Mouse (Mus musculus): ENCODE results near the gene Clp1.
"Not testable (repeated sequence)": the region's sequence is repeated elsewhere in the genome, so short reads cannot be mapped to it uniquely, and the experiment has no call there.

Clp1 gene

DNA sequence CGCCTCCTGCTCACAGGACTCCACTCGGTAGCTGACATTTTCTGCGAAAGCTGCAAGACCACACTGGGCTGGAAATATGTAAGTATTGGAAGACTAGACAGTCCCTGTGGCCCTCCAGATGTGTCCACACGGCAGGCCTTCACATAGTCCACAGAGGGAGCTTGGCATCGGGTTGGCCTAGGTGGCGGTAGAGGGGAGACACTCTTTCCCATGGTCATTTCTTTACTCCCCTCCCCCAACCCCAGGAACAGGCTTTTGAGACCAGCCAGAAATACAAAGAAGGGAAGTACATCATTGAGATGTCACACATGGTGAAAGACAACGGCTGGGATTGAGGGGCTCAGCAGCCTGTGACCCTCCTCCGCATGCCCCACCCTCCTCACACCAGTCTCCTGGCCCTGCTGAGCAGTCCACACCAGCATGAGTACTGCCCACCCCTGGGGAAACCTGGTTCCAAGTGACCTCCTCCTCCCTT is 10.3 kb upstream of the Clp1 start:
- peak; percentile 56 for DNase-seq

DNA sequence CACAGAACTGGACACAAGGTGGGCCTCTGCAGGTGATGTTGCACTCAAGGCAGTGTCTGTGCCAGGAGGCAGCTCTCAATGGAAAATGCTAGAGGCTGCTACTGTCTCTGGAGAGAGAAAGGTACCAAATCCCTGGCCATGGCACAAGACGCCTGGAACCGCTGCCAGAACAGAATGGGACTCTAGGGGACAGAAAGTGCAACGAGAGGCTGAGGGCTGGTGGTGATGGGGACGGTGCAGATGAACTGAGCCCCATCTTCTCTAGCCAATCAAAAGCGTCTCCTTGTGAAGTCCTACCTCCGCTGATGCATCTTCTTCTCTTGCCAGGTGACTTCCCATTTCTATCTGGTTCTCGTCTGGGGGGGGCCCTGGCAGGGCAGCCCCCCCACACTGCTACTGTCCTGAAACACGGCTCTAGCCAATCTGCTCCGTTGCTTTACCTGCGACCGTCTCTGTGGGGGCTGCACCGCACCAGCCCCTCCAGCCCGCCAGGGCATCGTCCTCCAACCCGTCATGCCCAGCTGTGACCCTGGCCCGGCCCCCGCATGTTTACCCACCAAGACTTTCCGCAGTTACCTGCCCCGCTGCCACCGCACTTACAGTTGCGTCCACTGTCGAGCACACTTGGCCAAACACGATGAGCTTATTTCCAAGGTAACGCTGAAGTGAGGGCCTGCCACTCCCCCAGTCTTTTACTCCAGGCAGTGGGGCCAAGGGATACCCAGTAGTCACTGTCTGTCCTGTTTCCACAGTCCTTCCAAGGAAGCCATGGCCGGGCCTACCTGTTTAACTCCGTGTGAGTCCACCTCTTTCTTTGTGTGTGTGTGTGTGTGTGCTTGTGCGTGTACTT is 9.4 kb upstream of the Clp1 start:
- no peak for DNase-seq

DNA sequence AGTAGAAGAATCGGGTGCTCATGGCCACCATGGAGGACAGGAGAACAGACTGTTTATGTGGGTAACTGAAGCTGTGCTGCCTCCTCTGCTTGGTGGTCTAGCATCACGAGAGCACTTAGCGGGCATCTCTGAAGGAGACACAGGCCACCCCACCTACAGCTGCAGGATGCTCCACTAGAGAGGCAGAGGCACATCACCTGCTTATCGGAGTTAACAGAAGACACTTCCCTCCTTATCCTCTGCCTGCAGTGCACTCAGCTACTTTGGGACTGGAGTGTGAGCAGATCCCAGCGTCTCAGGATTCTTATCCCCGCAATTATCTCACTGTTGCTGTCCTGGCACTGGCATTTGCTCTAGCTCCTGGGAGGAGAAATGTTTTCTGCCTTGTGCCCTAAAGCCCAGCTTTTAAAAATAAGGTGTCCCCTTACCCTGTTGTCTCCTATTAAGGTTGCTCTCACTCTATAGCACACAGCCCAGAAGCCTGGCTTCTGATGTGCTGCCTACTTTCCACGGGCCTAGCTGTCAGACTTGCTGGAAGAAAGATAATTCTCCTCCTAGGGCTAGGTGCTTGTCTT is 8.3 kb upstream of the Clp1 start:
- DNase-seq: no peak

DNA sequence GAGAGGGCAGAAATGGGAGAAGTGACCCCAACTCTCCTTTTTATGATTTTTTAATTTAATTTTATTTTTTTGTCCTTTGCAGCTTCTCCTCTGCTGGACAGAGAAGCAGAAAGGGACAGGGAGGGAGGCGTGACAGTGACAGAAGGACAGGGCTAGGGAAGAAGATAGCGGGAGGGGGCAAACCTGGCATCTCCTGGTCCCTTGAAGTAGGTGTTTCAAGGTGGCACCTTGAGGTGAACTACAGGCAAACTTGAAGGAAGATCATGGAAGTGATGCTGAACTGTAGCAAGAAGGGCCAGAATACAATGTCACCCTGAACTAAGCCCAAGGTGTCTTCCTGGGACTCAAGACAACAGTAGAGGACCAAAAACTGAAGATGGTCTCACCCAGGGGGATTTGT is 7.8 kb upstream of the Clp1 start:
- no peak for DNase-seq

DNA sequence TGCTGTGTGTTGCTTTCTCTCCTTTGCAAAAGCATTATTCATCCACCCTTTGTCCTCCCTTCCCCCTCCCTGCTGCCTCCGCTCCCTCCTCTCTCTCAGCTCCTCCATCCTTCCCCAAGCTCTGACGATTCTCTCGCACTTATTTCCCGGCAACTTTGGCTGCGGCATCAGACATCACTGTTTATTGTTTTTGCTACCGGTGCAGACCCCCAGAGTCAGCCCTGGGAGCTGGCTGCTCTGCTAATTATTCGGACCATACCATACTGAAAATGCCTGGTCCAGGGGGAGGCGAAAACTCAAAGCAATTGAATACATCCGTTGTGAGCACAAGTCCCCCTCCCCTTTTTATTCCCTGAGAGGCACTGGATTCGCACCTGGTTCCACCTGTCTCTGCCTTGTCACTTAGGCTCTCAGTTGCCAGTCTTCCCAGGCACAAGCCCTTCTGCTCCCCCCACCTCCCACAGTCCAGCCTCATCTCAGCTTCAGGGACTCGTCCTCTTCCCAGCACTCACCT is 7.3 kb upstream of the Clp1 start:
- no peak for DNase-seq

DNA sequence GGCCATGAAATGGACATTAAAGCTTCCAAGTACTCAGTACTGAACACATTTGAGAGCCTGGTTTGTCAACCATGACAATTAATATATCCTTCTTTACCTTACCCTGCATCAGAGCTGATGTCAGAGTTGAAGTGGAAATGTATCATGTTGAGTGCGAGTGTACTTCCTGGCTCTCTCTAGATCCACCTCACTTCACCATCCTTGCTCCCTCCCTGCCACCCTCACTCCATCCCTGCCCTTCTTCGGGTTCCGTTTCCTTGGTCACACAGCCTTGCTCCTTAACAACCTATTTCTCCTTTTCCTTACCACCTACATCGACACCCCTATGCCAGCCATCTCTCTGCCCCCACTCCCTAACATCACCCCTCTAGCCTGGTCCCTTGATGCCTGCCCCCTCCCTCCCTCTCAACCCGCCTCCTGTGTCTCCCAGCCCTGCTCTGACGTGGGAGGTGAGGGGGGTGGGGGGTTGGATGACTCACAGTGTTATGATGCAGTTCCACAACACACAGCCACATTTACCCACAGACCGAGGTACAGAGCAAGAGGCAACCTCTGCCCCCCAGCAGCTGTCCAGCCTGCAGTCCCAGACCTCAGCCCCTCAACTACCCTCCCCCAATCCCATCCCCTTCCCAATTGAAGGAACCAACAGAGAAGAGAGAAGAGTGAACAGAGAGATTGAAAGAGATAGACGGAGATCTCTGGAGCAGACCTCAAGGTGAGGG is 6.6 kb upstream of the Clp1 start, which contains the start of gene Ypel4:
Gene Ypel4, plus strand, starts transcription at position 480 of the 722 bp plus-strand sequence.
- DNase-seq: peak; percentile 73

DNA sequence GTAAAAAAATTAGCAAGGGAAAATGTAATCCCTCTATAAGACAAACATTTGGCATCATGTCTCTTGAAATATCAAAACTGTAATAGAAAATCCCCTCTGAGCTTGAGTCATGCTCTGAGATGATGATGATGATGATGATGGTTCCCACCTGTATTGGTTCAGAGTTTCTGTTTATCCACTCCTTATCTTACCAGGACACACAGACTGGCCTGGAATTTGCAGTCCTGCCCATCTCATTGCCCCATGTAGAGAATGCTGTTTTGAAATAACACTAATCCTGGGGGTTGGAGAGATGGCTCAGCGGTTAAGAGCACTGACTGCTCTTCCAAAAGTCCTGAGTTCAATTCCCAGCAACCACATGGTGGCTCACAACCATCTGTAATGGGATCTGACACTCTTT is 5.2 kb upstream of the Clp1 start:
- no peak for DNase-seq

DNA sequence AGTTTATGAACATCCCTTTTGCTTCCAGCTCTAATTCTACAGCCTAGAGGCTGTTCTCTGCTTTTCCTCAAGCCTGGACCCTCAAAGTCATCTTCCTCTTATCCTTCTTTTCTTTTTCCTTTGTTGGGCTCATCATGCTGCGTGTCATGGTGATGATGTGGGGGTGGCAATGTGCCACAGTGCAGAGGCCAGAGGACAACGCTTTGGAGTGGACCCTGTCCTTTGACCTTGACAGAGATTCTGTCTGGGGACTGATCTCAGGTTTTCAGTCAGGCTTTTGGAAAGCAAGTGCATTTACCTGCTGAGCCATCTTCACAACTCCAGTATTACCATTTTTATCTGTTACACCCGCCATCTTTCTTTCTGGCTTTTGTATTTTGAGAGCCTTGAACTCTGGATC is 4.1 kb upstream of the Clp1 start:
- DNase-seq: no peak

DNA sequence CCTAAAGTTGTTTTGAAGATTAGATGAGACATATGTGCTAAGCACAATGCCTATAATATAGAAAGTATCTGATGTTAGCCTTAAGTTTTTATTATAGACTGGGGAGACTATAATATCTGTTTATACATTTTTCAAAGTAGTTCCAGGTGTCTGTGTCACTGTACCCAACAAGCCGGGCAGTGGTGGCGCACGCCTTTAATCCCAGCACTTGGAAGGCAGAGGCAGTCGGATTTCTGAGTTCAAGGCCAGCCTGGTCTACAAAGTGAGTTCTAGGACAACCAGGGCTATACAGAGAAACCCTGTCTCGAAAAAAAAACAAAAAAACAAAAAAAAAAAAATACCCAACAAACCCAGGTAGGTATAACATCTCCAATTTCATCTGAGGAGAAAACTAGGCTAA is 1.0 kb upstream of the Clp1 start:
- DNase-seq: not testable (repeated sequence)

DNA sequence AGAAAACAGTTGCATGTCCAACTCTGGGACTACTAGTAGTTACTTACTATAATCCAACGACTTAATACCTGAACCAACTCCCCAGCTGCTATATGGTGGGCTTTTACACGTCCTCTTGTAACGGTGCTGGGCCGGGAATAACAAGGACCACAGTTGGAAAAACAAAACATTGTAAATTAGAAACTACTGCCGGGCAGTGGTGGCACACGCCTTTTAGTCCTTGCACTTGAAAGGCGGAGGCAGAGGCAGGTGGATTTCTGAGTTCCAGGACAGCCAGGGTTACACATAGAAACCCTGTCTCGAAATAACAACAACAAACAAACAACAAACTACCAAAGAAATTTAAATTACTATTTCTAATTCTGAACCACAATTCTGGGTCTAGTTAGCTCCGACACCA is 434 bp downstream of the Clp1 start:
- no peak for DNase-seq

DNA sequence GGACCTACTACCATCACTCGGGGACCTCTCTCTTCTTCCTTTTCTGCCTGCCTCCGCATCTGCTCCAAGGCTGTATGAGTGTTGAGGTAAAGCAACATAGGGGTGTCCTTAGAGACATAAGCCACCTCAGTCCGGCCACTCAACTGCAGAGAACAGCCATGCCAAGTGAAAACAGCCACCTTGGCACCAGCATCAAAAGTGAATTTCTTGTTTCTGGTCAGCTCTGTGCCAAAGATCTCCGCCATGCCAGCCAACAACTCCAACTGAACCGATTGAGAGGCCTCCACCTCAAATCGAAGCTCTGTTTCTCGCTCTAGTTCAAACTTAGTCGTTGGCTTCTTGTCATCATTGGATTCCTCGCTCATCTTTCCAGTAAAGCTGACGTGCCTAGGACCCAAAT is 1.4 kb downstream of the Clp1 start:
- no peak for DNase-seq

DNA sequence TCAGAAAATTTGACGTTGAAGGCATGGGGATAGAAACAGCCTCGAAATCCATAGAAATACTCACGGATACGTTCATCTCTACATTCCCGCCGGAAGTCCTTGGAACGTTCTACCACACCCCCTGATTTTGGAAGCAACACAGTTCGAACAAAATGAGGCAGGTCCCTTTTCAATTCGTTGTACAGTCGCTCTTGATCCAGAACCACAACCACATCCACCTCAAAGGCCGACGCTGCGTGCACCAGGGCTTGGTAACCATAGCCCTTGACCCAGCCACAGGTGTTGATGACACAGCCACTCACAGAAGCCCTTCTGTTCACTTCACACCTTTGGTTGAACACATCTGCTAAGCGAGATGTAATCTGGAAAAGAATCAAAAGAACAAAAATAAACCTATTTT is 3.3 kb downstream of the Clp1 start:
- no peak for DNase-seq

DNA sequence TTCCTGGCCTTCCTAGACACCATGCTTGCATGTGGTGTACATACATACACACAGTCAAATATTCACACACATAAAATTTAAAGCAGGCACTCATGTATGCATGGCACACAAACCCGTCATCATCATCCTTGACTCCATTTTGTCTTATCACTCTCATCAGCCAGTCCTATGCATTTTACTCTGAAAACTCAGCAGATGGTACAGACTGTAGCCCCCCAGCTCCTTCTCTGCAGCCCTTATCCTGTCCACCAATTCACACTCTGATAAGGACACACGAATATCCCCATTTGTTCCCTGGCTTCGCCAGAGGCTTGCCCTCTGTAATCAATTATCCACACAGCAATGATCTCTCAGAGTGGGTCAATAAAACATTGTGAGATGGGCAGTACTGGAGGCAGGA is 6.0 kb downstream of the Clp1 start:
- DNase-seq: no peak

DNA sequence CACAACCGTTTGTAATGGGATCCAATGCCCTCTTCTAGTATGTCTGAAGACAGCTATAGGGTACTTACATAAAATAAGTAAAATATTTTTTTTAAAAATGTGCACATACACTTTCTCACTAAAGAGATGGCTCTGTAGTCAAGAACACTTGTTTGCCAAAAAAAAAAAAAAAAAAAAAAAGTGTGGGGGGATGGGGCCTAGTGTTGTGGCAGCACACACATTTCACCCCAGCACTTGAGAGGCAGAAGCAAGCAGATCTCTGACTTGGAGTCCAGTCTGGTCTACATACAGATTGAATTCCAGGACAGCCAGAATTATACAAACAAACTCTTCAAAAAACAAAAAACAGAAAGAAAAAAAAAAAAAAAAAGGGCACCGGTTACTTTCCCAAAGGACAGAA is 6.4 kb downstream of the Clp1 start:
- no peak for DNase-seq

DNA sequence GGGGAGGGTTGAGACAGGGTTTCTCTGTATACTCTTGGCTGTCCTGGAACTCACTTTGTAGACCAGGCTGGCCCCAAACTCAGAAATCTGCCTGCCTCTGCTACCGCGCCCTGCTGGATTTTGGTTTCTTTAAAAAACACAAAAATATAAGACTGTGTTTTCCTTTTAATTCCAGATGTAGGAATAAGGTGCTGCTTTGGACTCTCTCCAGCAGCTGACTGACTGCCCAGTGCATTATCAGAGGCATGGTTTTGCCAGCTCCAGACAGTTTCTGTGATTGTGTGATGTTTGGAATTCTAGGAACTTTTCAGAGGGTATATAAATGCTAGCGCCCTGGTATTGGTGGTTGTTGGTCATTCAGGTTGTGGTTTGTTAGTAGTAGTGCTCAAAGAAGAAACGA is 9.8 kb downstream of the Clp1 start:
- DNase-seq: no peak

DNA sequence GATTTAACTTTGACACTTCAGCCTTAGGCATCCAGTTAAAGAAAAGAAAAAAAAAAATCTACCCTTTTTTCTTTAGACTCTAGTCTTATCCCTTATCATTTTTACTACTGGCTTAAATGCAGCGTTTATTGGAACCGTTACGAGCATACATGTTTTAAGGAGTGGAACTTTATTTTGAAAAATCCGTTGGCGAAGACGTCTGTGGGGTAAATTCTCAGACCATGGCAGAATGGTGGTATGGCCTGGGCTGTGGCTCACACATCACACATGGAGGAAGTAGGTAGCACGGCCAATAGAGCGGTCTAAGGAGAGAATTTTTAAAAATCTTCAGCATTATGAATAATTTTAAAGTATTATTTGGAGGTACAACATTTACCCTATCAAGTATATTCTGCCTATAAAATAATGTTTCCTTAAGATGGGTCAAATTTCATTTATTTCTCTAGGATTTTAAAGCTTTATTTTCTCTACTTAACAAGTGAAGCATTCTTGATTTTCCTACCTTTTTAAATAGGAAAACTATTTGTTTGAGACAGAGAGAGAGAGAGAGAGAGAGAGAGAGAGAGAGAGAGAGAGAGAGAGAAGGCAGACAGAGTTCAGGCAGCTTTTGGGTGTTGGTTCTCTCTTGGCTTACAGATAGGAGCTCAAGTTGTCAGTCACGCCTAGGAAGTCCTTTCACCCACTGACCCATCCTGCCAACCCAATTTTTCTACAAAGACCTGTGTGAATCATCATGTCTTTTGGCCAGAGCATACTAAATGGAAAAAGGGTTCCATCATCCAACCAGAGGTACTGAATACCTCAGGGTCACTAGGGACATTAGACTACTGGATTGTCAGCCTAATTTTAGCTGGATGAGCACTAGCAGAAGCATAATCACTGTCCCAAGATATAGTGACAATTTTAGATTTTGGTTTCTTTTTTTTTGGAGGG is 10.5 kb downstream of the Clp1 start:
- no peak for DNase-seq

DNA sequence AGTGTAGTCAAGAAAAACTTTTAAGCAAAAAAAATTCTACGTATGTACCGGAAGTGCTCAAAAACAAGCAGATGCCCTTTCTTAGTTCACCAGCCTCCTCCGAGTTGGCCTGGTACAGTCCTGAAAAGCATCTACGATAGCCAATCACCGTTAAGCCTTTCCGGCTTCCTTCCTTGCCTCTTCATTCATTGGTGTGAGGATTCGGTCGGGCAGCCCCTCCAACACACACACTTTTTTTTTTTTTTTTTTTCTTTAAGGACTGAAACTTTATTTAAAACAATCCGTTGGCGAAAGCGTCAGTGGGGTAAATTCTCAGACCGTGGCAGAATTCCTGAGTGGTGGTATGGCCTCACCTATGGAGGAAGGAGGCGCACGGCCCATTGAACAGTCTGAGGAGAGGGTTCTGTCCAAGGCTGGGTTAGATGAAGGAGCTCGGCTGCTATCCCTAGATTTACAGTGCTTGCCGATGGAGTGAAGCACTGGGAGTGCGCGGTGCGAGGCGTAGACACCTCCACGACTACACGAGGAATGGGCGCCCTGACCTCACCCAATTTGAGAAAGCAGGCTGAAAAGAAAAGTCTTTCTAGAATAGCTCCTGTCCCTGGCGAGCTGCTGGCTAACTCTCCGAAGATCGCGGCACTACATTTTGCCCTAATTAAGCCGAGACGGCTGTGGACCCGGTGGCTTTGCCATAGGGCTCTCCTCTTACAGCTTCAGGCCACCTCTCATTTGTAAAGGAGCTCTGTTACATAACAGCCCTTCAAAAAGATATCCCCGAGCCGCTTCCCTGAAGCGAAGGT is 11.4 kb downstream of the Clp1 start:
- DNase-seq: peak; percentile 92

DNA sequence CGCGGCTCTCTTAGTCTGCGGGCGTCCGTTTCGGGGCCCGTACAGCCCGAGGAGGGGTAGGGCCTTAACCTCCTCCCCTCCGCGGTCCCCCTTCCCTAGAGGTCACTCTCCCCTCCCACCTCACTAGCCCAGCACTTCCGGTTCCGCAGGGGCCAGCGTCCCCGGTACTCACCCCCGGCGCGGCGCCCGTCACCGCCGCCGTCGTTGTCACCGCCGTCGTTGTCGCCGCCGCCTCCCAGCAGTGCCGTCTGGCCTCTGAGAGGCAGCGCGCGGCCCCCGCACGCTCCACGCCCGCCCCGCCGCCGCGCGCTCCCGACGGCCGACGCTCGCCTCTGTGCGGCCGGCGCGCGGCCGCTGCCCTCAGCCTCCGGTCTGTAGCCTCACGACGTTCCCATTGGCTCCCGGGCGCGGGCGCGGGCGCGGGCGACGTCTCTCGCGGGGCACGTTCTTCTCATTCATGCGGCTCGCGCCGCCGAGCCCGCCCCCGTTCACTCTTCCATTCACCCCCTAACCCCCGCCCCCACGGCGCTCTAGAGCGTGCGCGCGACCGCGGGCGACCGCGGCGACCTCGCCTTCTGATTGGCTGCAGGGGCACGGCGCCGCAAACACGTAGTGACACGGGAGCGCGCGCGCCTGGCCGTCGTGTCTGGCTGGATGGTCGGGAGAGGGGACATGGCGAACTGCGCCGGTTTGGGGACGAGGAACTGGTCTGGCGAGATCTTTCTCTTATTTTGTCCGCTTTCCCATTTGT is 12.2 kb downstream of the Clp1 start, which contains the start of gene Zdhhc5:
Gene Zdhhc5, minus strand, starts transcription at position 370 of the 751 bp plus-strand sequence.
- DNase-seq: peak; percentile 99

DNA sequence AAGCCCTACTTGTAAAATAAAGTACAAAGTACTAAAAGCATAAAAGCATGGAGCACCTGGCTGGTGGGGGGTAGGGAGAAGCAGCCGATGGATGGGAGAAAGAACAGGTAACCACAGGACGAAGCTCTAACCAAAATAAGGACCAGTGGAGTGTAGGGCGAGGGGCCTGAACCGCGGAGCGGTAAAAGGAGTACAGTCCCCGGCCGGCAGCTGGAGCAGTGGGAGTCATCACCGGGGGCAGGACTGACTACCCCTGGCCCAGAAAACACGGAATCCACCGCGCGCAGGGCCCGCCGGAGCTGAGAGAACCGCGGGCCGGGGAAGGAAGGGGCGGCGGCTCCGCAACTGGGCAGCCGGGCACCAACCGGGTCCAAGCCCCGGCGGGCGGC is 12.7 kb downstream of the Clp1 start:
- no peak for DNase-seq

DNA sequence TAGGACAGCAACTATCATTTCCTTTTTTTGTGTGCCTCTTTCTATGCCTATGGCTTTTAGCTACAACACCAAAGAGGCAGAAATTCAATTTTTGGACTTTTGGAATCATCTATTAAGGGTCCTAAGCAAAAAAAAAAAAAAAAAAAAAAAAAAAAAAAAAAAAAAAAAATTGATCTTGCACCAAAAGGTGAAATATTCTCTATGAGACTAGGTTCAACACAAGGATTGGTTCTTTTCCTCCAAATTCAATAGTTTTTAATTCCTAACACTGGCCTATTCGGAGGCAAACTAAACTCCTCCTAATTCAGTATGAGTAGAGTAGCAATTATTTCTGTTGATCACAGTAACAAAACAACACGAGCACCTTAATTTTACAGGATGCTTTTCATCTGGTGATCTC is 15.3 kb downstream of the Clp1 start:
- DNase-seq: no peak

DNA sequence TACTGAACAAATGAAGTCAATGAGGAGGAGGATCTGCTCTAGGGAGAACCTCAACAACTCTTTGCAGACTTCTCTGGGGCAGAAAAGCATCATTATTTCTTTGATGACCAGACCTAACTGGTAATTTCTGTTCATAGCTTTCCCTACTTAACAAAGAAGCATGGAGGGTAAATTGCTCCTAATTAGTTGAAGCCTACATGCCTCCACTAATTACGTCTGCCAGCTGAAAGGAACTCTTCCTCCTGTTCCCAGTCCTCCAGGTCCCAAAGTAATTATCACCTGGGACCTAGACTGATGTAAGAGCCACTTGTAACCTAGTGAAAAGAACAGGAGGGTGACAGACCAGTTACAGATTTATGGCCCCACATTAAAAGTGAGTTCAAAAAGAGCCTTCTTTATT is 19.6 kb downstream of the Clp1 start:
- DNase-seq: no peak
